Mouse (Mus musculus) E14TG2a.4 (cell line): Measurements from ENCODE around the gene Mpi.

Experiments used
- CTCF ChIP-seq: conservative IDR thresholded peaks from 2 replicates; pipeline ENCODE4 v1.5.1; 2014; ENCODE audit warnings: low read length
- NANOG ChIP-seq: IDR thresholded peaks from 2 replicates; pipeline ENCODE4 v1.6.1; 2014; ENCODE audit warnings: borderline replicate concordance, low read length, mixed read lengths
- POU5F1 ChIP-seq: IDR thresholded peaks from 2 replicates; pipeline ENCODE4 v1.6.1; 2014; ENCODE audit warnings: low read length, borderline replicate concordance

- TF ChIP-seq CTCF = no peak
- no peak for TF ChIP-seq NANOG
- TF ChIP-seq POU5F1 = no peak
These were observed 48.8 kb downstream of the Mpi start, which contains the start of gene Rpp25 for GRCm38 (mm10) chr9:57503622-57504380.
